Comparison of ENCODE assay signal across 8 mouse cellular contexts in genomic region chr11:97699626-97700002, GRCm38 (mm10). TPM values are rescaled to one million over a fixed set of nuclear protein-coding genes. Genes with fewer than 3 reads are reported as not detected.
DNase-seq lines count a peak whose midpoint lies in the region; ATAC-seq and TF ChIP-seq lines count a peak whose summit lies in the region.

No protein-coding gene starts in this region.

- peak; percentile 76 for DNase-seq in CH12.LX (ENCODE audit: extremely low read depth)
- peak; percentile 95 to 97 for DNase-seq in kidney, postnatal 36 days
- DNase-seq in liver, postnatal 0 days = peak; percentile 76
- peak; percentile 62 for DNase-seq in ovary, postnatal 10 days (ENCODE audit: low spot score)
- peak; percentile 96 for DNase-seq in yolk sac, embryonic 10.5 days (ENCODE audit: low spot score)

- no peak for TF ChIP-seq EP300 in CH12.LX (IDR thresholded peaks at IDR 0.05; ENCODE audit: low read length)
- TF ChIP-seq EP300 in liver, postnatal 0 days (IDR thresholded peaks at IDR 0.05; ENCODE audit: low read depth) = no peak

- dilution Hi-C loops in CH12.LX (cut with MboI; ENCODE audit: extremely low pct_ligation_motif_present, extremely low pct_unique_long_range_greater_than_20kb, low sequenced_read_pairs) = no loop called here

- H3K4me1 ChIP-seq in CH12.LX (ENCODE audit: control insufficient read depth in 1 of 2, insufficient read depth in 2 of 2) = peaks cover 9 to 45% of the 10 kb centered on the region in 2 experiments
- peaks cover 22% of the 10 kb centered on the region for H3K4me1 ChIP-seq in bone marrow macrophage, adult 2 months (ENCODE audit: control insufficient read depth, insufficient read depth, low read length)
- H3K4me1 ChIP-seq in forebrain, embryonic 12.5 days = peaks cover 62% of the 10 kb centered on the region
- H3K4me1 ChIP-seq in heart, embryonic 16.5 days (ENCODE audit: control insufficient read depth, insufficient read depth, low read length) = peaks cover 59% of the 10 kb centered on the region
- peaks cover 45% of the 10 kb centered on the region for H3K4me1 ChIP-seq in liver, postnatal 0 days (ENCODE audit: insufficient read depth)

- TF ChIP-seq CTCF in CH12.LX (conservative IDR thresholded peaks at IDR 0.05 in 1 of 2, IDR thresholded peaks at IDR 0.05 in 1 of 2; ENCODE audit: low read depth in 2 of 2, low read length in 2 of 2) = no peak
- no peak for TF ChIP-seq CTCF in bone marrow macrophage, adult 2 months (IDR thresholded peaks at IDR 0.05; ENCODE audit: low read depth, low read length)
- TF ChIP-seq CTCF in liver, postnatal 0 days (IDR thresholded peaks at IDR 0.05; ENCODE audit: low read depth) = no peak

- ATAC-seq in forebrain, embryonic 12.5 days (ENCODE audit: low FRiP score) = peak; percentile 56
- ATAC-seq in heart, embryonic 16.5 days (replicated peaks; ENCODE audit: extremely low read depth, insufficient read depth, low FRiP score) = peak; percentile 50
- no peak for ATAC-seq in liver, postnatal 0 days

- peaks cover 2 to 13% of the 10 kb centered on the region in 2 experiments for H3K36me3 ChIP-seq in CH12.LX (replicated peaks in 1 of 2; ENCODE audit: control insufficient read depth in 1 of 2, insufficient read depth in 1 of 2, low read length in 1 of 2)
- H3K36me3 ChIP-seq in forebrain, embryonic 12.5 days (replicated peaks) = no peaks in the 10 kb centered on the region
- H3K36me3 ChIP-seq in heart, embryonic 16.5 days (ENCODE audit: control insufficient read depth, insufficient read depth) = no peaks in the 10 kb centered on the region
- H3K36me3 ChIP-seq in liver, postnatal 0 days (replicated peaks; ENCODE audit: insufficient read depth, low read length) = 0 out of 2 replicates have a peak, but pooled peaks cover under 1% of the 10 kb centered on the region

- no peak for TF ChIP-seq RAD21 in CH12.LX (IDR thresholded peaks at IDR 0.05; ENCODE audit: low read depth, low read length)

- H3K27me3 ChIP-seq in CH12.LX (replicated peaks) = peaks cover 21% of the 10 kb centered on the region
- no peaks in the 10 kb centered on the region for H3K27me3 ChIP-seq in forebrain, embryonic 12.5 days
- H3K27me3 ChIP-seq in heart, embryonic 16.5 days (ENCODE audit: control insufficient read depth, insufficient read depth, low read length) = no peaks in the 10 kb centered on the region
- H3K27me3 ChIP-seq in liver, postnatal 0 days (ENCODE audit: insufficient read depth, low read length) = peaks cover 38% of the 10 kb centered on the region

- peak overlapping the region; percentile 46 for H3K4me2 ChIP-seq in CH12.LX (ENCODE audit: insufficient read depth, low read depth, poor library complexity, severe bottlenecking)
- H3K4me2 ChIP-seq in forebrain, embryonic 12.5 days = peak overlapping the region; percentile 84
- peak overlapping the region; percentile 93 for H3K4me2 ChIP-seq in heart, embryonic 16.5 days (ENCODE audit: low read depth, low read length)
- peak overlapping the region; percentile 91 for H3K4me2 ChIP-seq in liver, postnatal 0 days (ENCODE audit: low read depth, low read length)

- in situ Hi-C loops in CH12.LX (cut with MboI; ENCODE audit: low pct_ligation_motif_present, low pct_unique_long_range_greater_than_20kb, low sequenced_read_pairs) = loop anchor here (5.0 kb wide), 2 partner anchors 38 to 67 kb away; no protein-coding TSS in a partner anchor

- H3K27ac ChIP-seq in CH12.LX (ENCODE audit: insufficient read depth, low read depth) = peak overlapping the region; percentile 69
- peak overlapping the region; percentile 32 for H3K27ac ChIP-seq in bone marrow macrophage, adult 2 months (ENCODE audit: insufficient read depth, low read depth, low read length)
- peak overlapping the region; percentile 99 for H3K27ac ChIP-seq in forebrain, embryonic 12.5 days
- H3K27ac ChIP-seq in heart, embryonic 16.5 days (ENCODE audit: low read length) = peak overlapping the region; percentile 97
- H3K27ac ChIP-seq in liver, postnatal 0 days (ENCODE audit: low read depth) = peak overlapping the region; percentile 49

- no peaks in the 10 kb centered on the region for H3K9me3 ChIP-seq in CH12.LX (replicated peaks; ENCODE audit: low read length)
- H3K9me3 ChIP-seq in forebrain, embryonic 12.5 days = no peaks in the 10 kb centered on the region
- H3K9me3 ChIP-seq in heart, embryonic 16.5 days (replicated peaks; ENCODE audit: control insufficient read depth, low read length) = no peaks in the 10 kb centered on the region
- no peaks in the 10 kb centered on the region for H3K9me3 ChIP-seq in liver, postnatal 0 days (ENCODE audit: low read length)

- 0% methylated on average over 5 of the region's 9 CpGs for WGBS in forebrain, embryonic 12.5 days
- WGBS in heart, embryonic 16.5 days = 0% methylated on average over 5 of the region's 9 CpGs
- WGBS in liver, postnatal 0 days (ENCODE audit: insufficient replicate concordance) = 0% methylated on average over 4 of the region's 9 CpGs

- H3K79me2 ChIP-seq in CH12.LX (replicated peaks; ENCODE audit: control insufficient read depth, extremely low read depth, insufficient read depth, poor library complexity, severe bottlenecking) = peaks cover 14% of the 10 kb centered on the region

- peak overlapping the region; percentile 66 to 71 (median 71) for H3K4me3 ChIP-seq in CH12.LX (replicated peaks in 1 of 3; ENCODE audit: low read depth in 2 of 3, low read length in 2 of 3, poor library complexity in 1 of 3)
- peak overlapping the region; percentile 64 for H3K4me3 ChIP-seq in bone marrow macrophage, adult 2 months (ENCODE audit: insufficient read depth, low read length)
- H3K4me3 ChIP-seq in forebrain, embryonic 12.5 days (replicated peaks) = peak overlapping the region; percentile 86
- peak overlapping the region; percentile 95 for H3K4me3 ChIP-seq in heart, embryonic 16.5 days (ENCODE audit: low read length)
- H3K4me3 ChIP-seq in liver, postnatal 0 days (ENCODE audit: low read depth, low read length) = peak overlapping the region; percentile 62

- H3K9ac ChIP-seq in CH12.LX (ENCODE audit: insufficient read depth, low read depth) = peak overlapping the region; percentile 84
- H3K9ac ChIP-seq in forebrain, embryonic 12.5 days = peak overlapping the region; percentile 95
- H3K9ac ChIP-seq in heart, embryonic 16.5 days (ENCODE audit: low read length) = peak overlapping the region; percentile 97
- H3K9ac ChIP-seq in liver, postnatal 0 days (replicated peaks) = peak overlapping the region; percentile 32

- TF ChIP-seq POLR2A in CH12.LX (IDR thresholded peaks at IDR 0.05; ENCODE audit: low read depth, low read length) = no peak
- no peak for TF ChIP-seq POLR2A in bone marrow macrophage, adult 2 months (IDR thresholded peaks at IDR 0.05; ENCODE audit: borderline replicate concordance, low read depth, low read length)

TF ChIP-seq in CH12.LX, 34 proteins besides CTCF, POLR2A, EP300 and RAD21 (continues in another document):
- TF ChIP-seq BHLHE40 (IDR thresholded peaks at IDR 0.05; ENCODE audit: low read depth, low read length) (peak; percentile 74), TBP (conservative IDR thresholded peaks at IDR 0.05; ENCODE audit: low read depth, low read length) (no peak)

RNA-seq across cellular contexts. Expression of gene Pcgf2, which starts 0.7 kb away (rescaled TPM):
- total RNA-seq in CH12.LX (2012; rRNA removed) (5.6 and 7.9 TPM in 2 replicates), CH12.LX (2014; rRNA removed) (0.81 and 0.99 TPM in 2 replicates)
- 16.3 and 19.5 TPM in 2 replicates for polyA plus RNA-seq in CH12.LX (2012; ENCODE audit: insufficient read length, low read depth)
- polyA plus RNA-seq in bone marrow macrophage, adult 2 months (2012; ENCODE audit: insufficient read depth, insufficient read length, missing spikeins) = 12.3 and 13.6 TPM in 2 replicates
- 24.2 TPM in 2 replicates for polyA plus RNA-seq in forebrain, embryonic 12.5 days (2016; fragmentation: Nextera tagmentation; extraction: Ambion mirVana)
- polyA plus RNA-seq in heart, embryonic 16.5 days (2015; fragmentation: Nextera tagmentation; extraction: Ambion mirVana) = 11.4 and 14.2 TPM in 2 replicates
- 1.9 TPM in 2 replicates for polyA plus RNA-seq in liver, postnatal 0 days (2015; fragmentation: Nextera tagmentation; extraction: Ambion mirVana)

RNA-seq across cellular contexts. Expression of gene Psmb3, which starts 3.6 kb away (rescaled TPM):
- total RNA-seq in CH12.LX (2012; rRNA removed) (863 and 969 TPM in 2 replicates), CH12.LX (2014; rRNA removed) (1,070 and 1,251 TPM in 2 replicates)
- 560 and 594 TPM in 2 replicates for polyA plus RNA-seq in CH12.LX (2012; ENCODE audit: insufficient read length, low read depth)
- 125 and 142 TPM in 2 replicates for polyA plus RNA-seq in bone marrow macrophage, adult 2 months (2012; ENCODE audit: insufficient read depth, insufficient read length, missing spikeins)
- polyA plus RNA-seq in forebrain, embryonic 12.5 days (2016; fragmentation: Nextera tagmentation; extraction: Ambion mirVana) = 457 TPM in 2 replicates
- polyA plus RNA-seq in heart, embryonic 16.5 days (2015; fragmentation: Nextera tagmentation; extraction: Ambion mirVana) = 359 and 395 TPM in 2 replicates
- polyA plus RNA-seq in liver, postnatal 0 days (2015; fragmentation: Nextera tagmentation; extraction: Ambion mirVana) = 244 and 267 TPM in 2 replicates

RNA-seq across cellular contexts. Expression of gene Cisd3, which starts 14.0 kb away (rescaled TPM):
- 141 and 157 TPM in 2 replicates for total RNA-seq in CH12.LX (2012; rRNA removed)
- total RNA-seq in CH12.LX (2014; rRNA removed) = 63.8 and 66.1 TPM in 2 replicates
- polyA plus RNA-seq in CH12.LX (2012; ENCODE audit: insufficient read length, low read depth) = 169 and 221 TPM in 2 replicates
- 45.2 and 50.2 TPM in 2 replicates for polyA plus RNA-seq in bone marrow macrophage, adult 2 months (2012; ENCODE audit: insufficient read depth, insufficient read length, missing spikeins)
- polyA plus RNA-seq in forebrain, embryonic 12.5 days (2016; fragmentation: Nextera tagmentation; extraction: Ambion mirVana) = 13.2 and 14.9 TPM in 2 replicates
- 81.1 and 86.1 TPM in 2 replicates for polyA plus RNA-seq in heart, embryonic 16.5 days (2015; fragmentation: Nextera tagmentation; extraction: Ambion mirVana)
- 54.6 and 63.7 TPM in 2 replicates for polyA plus RNA-seq in liver, postnatal 0 days (2015; fragmentation: Nextera tagmentation; extraction: Ambion mirVana)

RNA-seq across cellular contexts. Expression of gene Mllt6, which starts 36.4 kb away (rescaled TPM):
- total RNA-seq in CH12.LX (2012; rRNA removed) = 50.7 and 55.6 TPM in 2 replicates
- 24.3 and 25.3 TPM in 2 replicates for total RNA-seq in CH12.LX (2014; rRNA removed)
- polyA plus RNA-seq in CH12.LX (2012; ENCODE audit: insufficient read length, low read depth) = 38.3 and 43.0 TPM in 2 replicates
- polyA plus RNA-seq in bone marrow macrophage, adult 2 months (2012; ENCODE audit: insufficient read depth, insufficient read length, missing spikeins) = 40.4 and 48.7 TPM in 2 replicates
- polyA plus RNA-seq in forebrain, embryonic 12.5 days (2016; fragmentation: Nextera tagmentation; extraction: Ambion mirVana) = 3.3 and 3.7 TPM in 2 replicates
- polyA plus RNA-seq in heart, embryonic 16.5 days (2015; fragmentation: Nextera tagmentation; extraction: Ambion mirVana) = 2.1 and 2.8 TPM in 2 replicates
- 0.32 and 0.38 TPM in 2 replicates for polyA plus RNA-seq in liver, postnatal 0 days (2015; fragmentation: Nextera tagmentation; extraction: Ambion mirVana)

RNA-seq across cellular contexts. Expression of gene Pip4k2b, which starts 44.9 kb away (rescaled TPM):
- total RNA-seq in CH12.LX (2012; rRNA removed) (28.7 and 30.8 TPM in 2 replicates), CH12.LX (2014; rRNA removed) (20.3 and 23.3 TPM in 2 replicates)
- 35.4 and 44.0 TPM in 2 replicates for polyA plus RNA-seq in CH12.LX (2012; ENCODE audit: insufficient read length, low read depth)
- 25.3 and 26.0 TPM in 2 replicates for polyA plus RNA-seq in bone marrow macrophage, adult 2 months (2012; ENCODE audit: insufficient read depth, insufficient read length, missing spikeins)
- 2.7 and 2.8 TPM in 2 replicates for polyA plus RNA-seq in forebrain, embryonic 12.5 days (2016; fragmentation: Nextera tagmentation; extraction: Ambion mirVana)
- polyA plus RNA-seq in heart, embryonic 16.5 days (2015; fragmentation: Nextera tagmentation; extraction: Ambion mirVana) = 0.81 and 1.1 TPM in 2 replicates
- 0.53 and 0.59 TPM in 2 replicates for polyA plus RNA-seq in liver, postnatal 0 days (2015; fragmentation: Nextera tagmentation; extraction: Ambion mirVana)

Comparison
In these comparisons a context has a peak if more than half of its experiments do, and no peak if none do; other contexts are left out.
1. H3K27ac ChIP-seq: peak in every context shown above with its lines; median percentile 99 in forebrain, embryonic 12.5 days; 97 in heart, embryonic 16.5 days; 69 in CH12.LX; 49 in liver, postnatal 0 days; 32 in bone marrow macrophage, adult 2 months.
2. H3K9ac ChIP-seq: peak in every context shown above with its lines; median percentile 97 in heart, embryonic 16.5 days; 95 in forebrain, embryonic 12.5 days; 84 in CH12.LX; 32 in liver, postnatal 0 days.